ENCODE assay signal across 22 mouse cellular contexts in the genomic region with DNA sequence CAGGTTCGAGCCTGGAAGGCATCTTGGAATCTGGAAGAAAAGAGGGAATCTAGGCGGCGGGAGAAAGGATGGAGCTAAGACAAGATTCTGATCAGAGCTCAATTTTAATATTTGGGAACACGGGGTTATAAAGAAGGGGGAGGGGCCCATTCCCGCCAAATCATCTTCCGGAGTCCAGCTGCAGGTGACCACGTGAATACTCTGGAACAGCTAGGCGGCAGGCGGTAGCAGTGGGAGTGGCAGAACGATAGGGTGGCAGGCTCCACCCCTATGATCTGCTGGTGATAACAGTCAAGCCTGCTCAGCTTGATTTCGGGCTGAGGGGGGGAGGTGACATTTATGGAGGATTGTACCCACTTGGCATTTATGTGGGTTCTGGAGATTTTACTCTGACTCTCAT. TPM values are rescaled to one million over a fixed set of nuclear protein-coding genes. Genes with fewer than 3 reads are reported as not detected.
DNase-seq lines count a peak whose midpoint lies in the region; ATAC-seq lines count a peak whose summit lies in the region.
"Had no signal": no experiment of that assay in that cellular context is flagged by ENCODE, and none has a peak within 500 bp of the region (broad histone marks: within the 10 kb centered on the region; RNA-seq: fewer than 3 reads in every experiment).

No protein-coding gene starts in this region.

- H3K36me3 ChIP-seq in hindbrain, embryonic 16.5 days (ENCODE audit: control insufficient read depth, insufficient read depth, low read length), result no peaks in the 10 kb centered on the region
- H3K36me3 ChIP-seq: forebrain, embryonic 10.5 days; heart, embryonic 12.5 days; hindbrain, embryonic 10.5 days; limb, embryonic 12.5 days had no signal

- no peak overlapping the region for H3K4me2 ChIP-seq in hindbrain, embryonic 16.5 days (ENCODE audit: low read length)
- H3K4me2 ChIP-seq: heart, embryonic 12.5 days; limb, embryonic 12.5 days had no signal

- H3K4me3 ChIP-seq in hindbrain, embryonic 16.5 days (ENCODE audit: low read length), result no peak overlapping the region
- H3K4me3 ChIP-seq: forebrain, embryonic 10.5 days; heart, embryonic 12.5 days; hindbrain, embryonic 10.5 days; limb, embryonic 12.5 days had no signal

- no peaks in the 10 kb centered on the region for H3K9me3 ChIP-seq in hindbrain, embryonic 16.5 days (ENCODE audit: control insufficient read depth, low read length)
- H3K9me3 ChIP-seq: forebrain, embryonic 10.5 days; heart, embryonic 12.5 days; hindbrain, embryonic 10.5 days; limb, embryonic 12.5 days had no signal

- peaks cover 18% of the 10 kb centered on the region for H3K4me1 ChIP-seq in hindbrain, embryonic 16.5 days (ENCODE audit: control insufficient read depth, insufficient read depth, low read depth, low read length)

- DNase-seq in adrenal gland, postnatal 36 days, result peak; percentile 25 to 38
- no peak for DNase-seq in adrenal gland, postnatal 25 days
- peak; percentile 21 for DNase-seq in kidney, postnatal 14 days
- DNase-seq in kidney, adult 18-20 months, result no peak
- peak; percentile 30 for DNase-seq in lung, postnatal 10 days
- DNase-seq in lung, postnatal 14 days, result no peak
- peak; percentile 49 for DNase-seq in R1 (ENCODE audit: low read depth, low spot score)
- DNase-seq: cerebellum, adult 18-20 months; gastrocnemius, postnatal 10 days; heart, postnatal 10 days; midbrain, embryonic 14.5 days; thymus, adult 18-20 months had no signal

- 50% methylated on average over 11 of the region's 11 CpGs for WGBS in hindbrain, embryonic 16.5 days

- no peaks in the 10 kb centered on the region for H3K27me3 ChIP-seq in hindbrain, embryonic 16.5 days (replicated peaks; ENCODE audit: control insufficient read depth, insufficient read depth, low read length)
- H3K27me3 ChIP-seq: heart, embryonic 12.5 days; limb, embryonic 12.5 days had no signal

- H3K9ac ChIP-seq in hindbrain, embryonic 16.5 days (ENCODE audit: low read depth, low read length), result no peak overlapping the region
- H3K9ac ChIP-seq: heart, embryonic 12.5 days; limb, embryonic 12.5 days; liver, embryonic 14.5 days had no signal

- H3K27ac ChIP-seq in hindbrain, embryonic 16.5 days (ENCODE audit: low read depth, low read length), result no peak overlapping the region
- H3K27ac ChIP-seq: forebrain, embryonic 10.5 days; hindbrain, embryonic 10.5 days; hindbrain, postnatal 0 days; limb, embryonic 12.5 days; liver, embryonic 14.5 days had no signal

- ATAC-seq in hindbrain, embryonic 16.5 days, result no peak
- ATAC-seq: activated CD4-positive, CD25-positive, alpha-beta regulatory T cell, adult 4 months; forebrain, embryonic 16.5 days; hindbrain, postnatal 0 days; intestine, embryonic 16.5 days had no signal

RNA-seq across cellular contexts. Expression of gene Ubr2, which starts 2.5 kb away (rescaled TPM):
- total RNA-seq in adrenal gland, postnatal 36 days (2021), result 10 to 100 TPM; 71.2 to 83.7 TPM
- 92.6 and 99.3 TPM in 2 replicates for total RNA-seq in adrenal gland, postnatal 25 days (2021)
- 12.6 and 13.6 TPM in 2 replicates for polyA plus RNA-seq in hindbrain, embryonic 16.5 days (2015; fragmentation: Nextera tagmentation; extraction: Ambion mirVana)

Comparison
In these comparisons a context has a peak if more than half of its experiments do, and no peak if none do; other contexts are left out.
1. DNase-seq: peak in adrenal gland, postnatal 36 days (2 of 2), kidney, postnatal 14 days (single experiment), lung, postnatal 10 days (single experiment) and R1 (single experiment); none in adrenal gland, postnatal 25 days (single experiment), kidney, adult 18-20 months (single experiment) and lung, postnatal 14 days (single experiment).